Mouse (Mus musculus) liver, postnatal 0 days (tissue): ENCODE measurements around the gene Sh3glb2. TPM values are rescaled to one million over a fixed set of nuclear protein-coding genes. Genes with fewer than 3 reads are reported as not detected.
A peak's percentile ranks its signal among the peaks of the same experiment; 100 is the strongest.

ENCODE experiments used
- ATAC-seq: fragments of 200-750 bp; cut with Nextera tagmentation; 2 replicates; pipeline ENCODE4 v1.8.0; 2017; ENCODE audit warnings: mild to moderate bottlenecking, moderate library complexity
- DNase-seq: peaks from one replicate; pipeline ENCODE4 v3.0.0-alpha.2; 2016
- H3K27ac ChIP-seq: fragments of 300-500 bp; sonication (generic); 2 replicates; pipeline ENCODE4 v1.5.1; 2014; ENCODE audit warnings: antibody characterized with exemption, moderate library complexity, mild to moderate bottlenecking, low read depth
- H3K27me3 ChIP-seq: fragments of 300-500 bp; sonication (generic); 2 replicates; pipeline ENCODE4 v1.6.1; 2014; ENCODE audit warnings: low read length, control low read depth, mixed read lengths; ENCODE audit not compliant: insufficient read depth
- H3K36me3 ChIP-seq: fragments of 300-500 bp; sonication (generic); replicated peaks from 2 replicates; pipeline ENCODE4 v1.6.1; 2014; ENCODE audit warnings: mild to moderate bottlenecking, control low read depth, low read length, moderate library complexity, mixed read lengths; ENCODE audit not compliant: insufficient read depth
- H3K4me1 ChIP-seq: fragments of 300-500 bp; sonication (generic); 2 replicates; pipeline ENCODE4 v1.6.1; 2014; ENCODE audit warnings: antibody characterized with exemption, mild to moderate bottlenecking, control low read depth; ENCODE audit not compliant: insufficient read depth
- H3K4me2 ChIP-seq: fragments of 300-500 bp; sonication (generic); 2 replicates; pipeline ENCODE4 v1.6.1; 2014; ENCODE audit warnings: low read depth, mild to moderate bottlenecking, low read length, moderate library complexity, mixed read lengths
- H3K4me3 ChIP-seq: fragments of 300-500 bp; sonication (generic); 2 replicates; pipeline ENCODE4 v1.5.1; 2014; ENCODE audit warnings: low read depth, low read length
- H3K9ac ChIP-seq: fragments of 300-500 bp; sonication (generic); replicated peaks from 2 replicates; pipeline ENCODE4 v1.6.1; 2014; ENCODE audit warnings: mild to moderate bottlenecking, moderate library complexity
- H3K9me3 ChIP-seq: fragments of 300-500 bp; sonication (generic); 2 replicates; pipeline ENCODE4 v1.6.1; 2016; ENCODE audit warnings: mild to moderate bottlenecking, control low read depth, low read length, mixed read lengths
- CTCF ChIP-seq: sonication (generic); IDR thresholded peaks from 2 replicates; pipeline ENCODE4 v1.5.1; 2016; ENCODE audit warnings: antibody characterized with exemption, low read depth
- EP300 ChIP-seq: IDR thresholded peaks from 2 replicates; pipeline ENCODE4 v1.6.1; 2016; ENCODE audit warnings: antibody characterized with exemption, low read depth, mild to moderate bottlenecking
- WGBS: fragments of 180-500 bp; shearing (Covaris S2); extraction: QIAGEN DNeasy Blood & Tissue Kit; methylation state at CpG from one replicate; pipeline ENCODE4 v1.1.7; 2014; ENCODE audit not compliant: insufficient replicate concordance; 5-methylcytosine and 5-hydroxymethylcytosine counted together
- polyA plus RNA-seq: library from polyadenylated mRNA; unstranded; fragments of >200 nt; fragmentation: Nextera tagmentation; extraction: Ambion mirVana; gene quantifications from 2 replicates; pipeline ENCODE4 v1.2.1, GENCODE M21; 2015

Gene Sh3glb2
- polyA plus RNA-seq, 1 experiment from 2014 or later: 14.4 TPM

DNA sequence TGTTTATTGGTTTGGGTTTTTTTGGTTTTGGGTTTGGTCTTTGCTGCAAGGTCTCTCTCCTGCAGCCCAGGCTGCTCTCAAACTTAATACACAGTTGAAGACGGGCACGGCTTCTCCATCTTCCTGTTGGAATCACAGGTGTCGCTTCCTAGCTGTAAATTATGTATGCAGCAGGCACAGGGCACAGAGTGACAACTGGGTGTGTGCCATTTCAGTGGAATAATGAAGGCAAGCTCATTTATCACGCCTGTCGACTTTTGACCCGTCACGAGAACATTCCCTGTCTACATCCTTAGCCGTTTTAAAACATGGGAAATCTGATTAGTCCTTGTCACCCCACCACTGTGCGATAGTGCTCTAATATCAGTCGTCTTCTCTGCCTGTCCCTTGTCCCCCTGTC is 1.5 kb upstream of the Sh3glb2 start:
- no peak overlapping the region for H3K9ac ChIP-seq
- no peaks in the 10 kb centered on the region for H3K27me3 ChIP-seq
- 84% methylated on average over 10 of the region's 10 CpGs for WGBS
- no peaks in the 10 kb centered on the region for H3K9me3 ChIP-seq
- no peak overlapping the region for H3K4me3 ChIP-seq
- no peak overlapping the region for H3K4me2 ChIP-seq
- H3K27ac ChIP-seq: no peak overlapping the region
- ATAC-seq: no peak
- TF ChIP-seq CTCF: no peak
- no peak for TF ChIP-seq EP300
- peaks cover 26% of the 10 kb centered on the region for H3K4me1 ChIP-seq
- DNase-seq: no peak
- H3K36me3 ChIP-seq: no peaks in the 10 kb centered on the region

DNA sequence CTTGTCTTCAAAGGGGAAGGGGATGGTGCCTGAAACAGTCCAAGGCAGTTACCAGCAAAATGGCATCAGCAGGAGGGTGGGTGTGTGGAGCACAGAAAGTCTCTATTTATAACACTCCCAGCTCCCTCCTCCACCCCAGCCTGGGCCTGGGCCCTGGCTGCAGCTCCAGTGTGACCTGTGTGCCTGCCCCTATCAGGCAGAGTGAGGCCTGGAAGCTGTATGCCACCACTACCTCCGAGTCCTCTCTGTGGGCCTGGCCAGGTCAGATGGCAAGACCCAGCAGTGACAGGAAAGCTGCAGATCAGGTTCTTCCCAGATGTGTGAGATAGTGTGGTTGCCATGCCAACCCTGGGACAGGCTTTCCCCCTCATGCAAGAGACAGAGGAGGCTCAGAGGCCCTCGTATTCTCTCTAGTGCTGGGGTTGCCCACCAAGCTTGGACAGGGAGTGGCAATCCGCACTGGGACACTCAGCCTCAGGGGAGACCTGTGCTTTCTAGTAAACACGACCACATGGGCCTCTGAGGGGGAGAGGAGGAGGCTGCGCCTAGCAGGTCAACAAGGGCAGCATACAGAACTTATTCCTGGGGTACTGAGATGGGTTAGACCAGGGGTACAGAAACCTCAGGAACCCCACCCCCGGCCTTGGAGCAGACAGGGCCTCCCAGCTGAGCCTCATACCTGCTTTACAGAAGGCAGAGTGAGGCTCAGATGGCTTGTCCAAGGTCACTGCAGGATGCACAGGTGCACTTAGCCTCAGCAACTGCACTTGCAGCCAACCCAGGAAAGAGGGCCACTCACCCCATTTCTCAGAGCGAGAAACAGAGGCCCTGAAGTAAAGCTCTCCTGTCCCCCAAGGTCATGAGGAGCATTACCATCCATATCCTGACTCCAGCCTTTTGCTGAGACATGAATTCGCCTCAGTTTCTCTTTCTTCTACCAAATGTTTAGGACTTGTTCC is 1.3 kb downstream of the Sh3glb2 start:
- H3K9me3 ChIP-seq: no peaks in the 10 kb centered on the region
- H3K9ac ChIP-seq: peak overlapping the region; percentile 75
- no peak for DNase-seq
- peak overlapping the region; percentile 79 for H3K4me3 ChIP-seq
- peaks cover 10% of the 10 kb centered on the region for H3K36me3 ChIP-seq
- no peak for ATAC-seq
- 49% methylated on average over 8 of the region's 8 CpGs for WGBS
- no peak overlapping the region for H3K27ac ChIP-seq
- peak overlapping the region; percentile 98 for H3K4me2 ChIP-seq
- H3K27me3 ChIP-seq: no peaks in the 10 kb centered on the region
- TF ChIP-seq EP300: no peak
- TF ChIP-seq CTCF: no peak
- peaks cover 10% of the 10 kb centered on the region for H3K4me1 ChIP-seq

DNA sequence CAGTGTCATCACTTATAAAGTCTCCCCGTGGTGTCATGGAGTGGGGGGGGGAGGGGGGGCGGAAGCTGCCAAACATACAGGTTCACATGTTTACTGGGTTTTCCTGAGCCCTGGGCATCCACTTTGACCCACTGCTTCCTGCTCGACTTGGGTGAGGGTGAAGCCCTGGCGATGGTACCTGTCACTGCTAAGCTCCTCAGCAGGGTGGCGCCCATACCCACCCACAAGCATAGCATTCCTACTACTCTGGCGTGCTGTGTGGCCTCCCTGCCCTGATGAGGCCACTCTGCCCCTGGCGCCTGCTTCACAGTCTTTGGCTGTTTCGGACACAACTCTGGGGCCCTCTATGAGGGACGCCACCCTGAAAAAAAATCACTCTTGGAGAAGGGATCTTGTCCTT is 2.2 kb downstream of the Sh3glb2 start:
- Histone ChIP-seq H3K27me3 (no peaks in the 10 kb centered on the region), H3K9ac (no peak overlapping the region), H3K4me1 (peaks cover 10% of the 10 kb centered on the region), H3K9me3 (no peaks in the 10 kb centered on the region), H3K27ac (no peak overlapping the region), H3K4me3 (no peak overlapping the region), H3K4me2 (no peak overlapping the region), H3K36me3 (peaks cover 12% of the 10 kb centered on the region)
- ATAC-seq (no peak), DNase-seq (no peak)
- TF ChIP-seq CTCF: no peak
- TF ChIP-seq EP300: no peak
- WGBS: 69% methylated on average over 9 of the region's 9 CpGs

DNA sequence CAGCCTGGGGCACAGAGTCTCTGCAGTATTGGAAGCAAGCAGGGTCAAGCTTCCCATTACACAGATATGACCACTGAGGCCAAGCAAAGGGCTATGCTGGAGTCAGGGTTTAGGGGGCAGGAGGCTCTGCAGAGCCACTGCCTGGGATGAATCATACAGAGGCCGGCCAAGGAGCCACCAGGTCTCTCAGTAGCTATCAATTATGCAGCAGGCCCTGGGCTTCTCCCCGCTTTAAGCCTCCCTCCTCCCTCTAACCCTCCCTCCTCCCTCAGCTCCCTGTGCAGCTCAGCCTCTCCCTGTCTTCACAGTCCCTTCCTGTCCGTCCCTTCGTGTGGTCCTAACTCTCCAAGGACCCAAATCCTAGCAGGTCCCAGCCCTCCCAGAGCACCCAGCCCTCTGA is 2.9 kb downstream of the Sh3glb2 start:
- Histone ChIP-seq H3K4me1 (peaks cover 10% of the 10 kb centered on the region), H3K9ac (no peak overlapping the region), H3K36me3 (peaks cover 12% of the 10 kb centered on the region), H3K27me3 (no peaks in the 10 kb centered on the region), H3K4me3 (no peak overlapping the region), H3K27ac (no peak overlapping the region), H3K4me2 (no peak overlapping the region), H3K9me3 (no peaks in the 10 kb centered on the region)
- no peak for ATAC-seq
- WGBS: 69% methylated on average over 4 of the region's 4 CpGs
- TF ChIP-seq CTCF: no peak
- TF ChIP-seq EP300: no peak
- DNase-seq: no peak

DNA sequence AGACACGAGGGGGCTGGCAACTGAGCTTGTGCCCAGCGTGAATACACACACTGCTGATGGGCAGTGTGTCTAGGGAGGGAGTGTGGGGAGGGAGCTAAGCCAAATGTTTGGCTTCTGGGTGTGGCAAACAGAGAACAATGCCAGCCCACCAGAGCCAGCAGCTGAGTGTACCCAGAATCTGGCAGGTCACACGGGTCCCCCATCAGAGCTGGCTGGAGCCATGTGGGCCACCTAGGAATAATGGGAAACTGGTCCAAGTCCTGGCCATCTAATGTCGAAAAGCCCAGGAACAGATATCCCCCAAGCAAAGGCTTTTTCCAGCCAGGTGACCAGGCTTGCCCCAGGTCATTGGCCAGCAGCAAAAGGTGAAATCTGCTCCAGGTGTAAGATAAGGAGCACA is 3.3 kb downstream of the Sh3glb2 start:
- ATAC-seq (no peak), DNase-seq (no peak)
- H3K27me3 ChIP-seq: no peaks in the 10 kb centered on the region
- no peak overlapping the region for H3K4me2 ChIP-seq
- peaks cover 10% of the 10 kb centered on the region for H3K4me1 ChIP-seq
- no peak overlapping the region for H3K9ac ChIP-seq
- no peak overlapping the region for H3K4me3 ChIP-seq
- WGBS: 57% methylated on average over 4 of the region's 4 CpGs
- H3K9me3 ChIP-seq: no peaks in the 10 kb centered on the region
- H3K27ac ChIP-seq: no peak overlapping the region
- TF ChIP-seq CTCF: no peak
- no peak for TF ChIP-seq EP300
- H3K36me3 ChIP-seq: peaks cover 12% of the 10 kb centered on the region

DNA sequence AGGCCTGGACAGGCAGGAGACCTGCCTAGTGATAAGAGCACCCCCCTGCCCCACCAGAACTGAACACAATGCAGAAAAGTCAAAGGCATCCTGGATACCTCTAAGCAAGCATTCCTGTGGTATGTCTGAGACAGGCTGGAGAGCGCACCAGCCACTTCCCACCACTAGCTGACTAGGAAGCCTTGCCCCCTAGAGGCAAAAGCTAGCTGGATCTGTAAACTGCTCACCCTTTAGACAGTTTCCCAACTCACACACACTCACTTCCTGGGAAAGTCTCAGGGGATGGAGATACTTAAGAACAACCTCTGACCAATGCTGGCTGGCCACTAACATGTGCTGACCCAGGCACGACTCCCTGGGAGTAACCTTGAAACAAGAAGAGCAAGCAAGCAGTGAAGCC is 8.0 kb downstream of the Sh3glb2 start:
- ATAC-seq: no peak
- H3K36me3 ChIP-seq: peaks cover 21% of the 10 kb centered on the region
- WGBS: 77% methylated on average over 2 of the region's 2 CpGs
- no peak overlapping the region for H3K4me2 ChIP-seq
- no peaks in the 10 kb centered on the region for H3K9me3 ChIP-seq
- H3K4me3 ChIP-seq: no peak overlapping the region
- H3K27me3 ChIP-seq: no peaks in the 10 kb centered on the region
- no peak overlapping the region for H3K27ac ChIP-seq
- DNase-seq: no peak
- TF ChIP-seq EP300 (no peak), CTCF (peak; percentile 46; the same call in 1 of the 2 replicates)
- H3K9ac ChIP-seq: no peak overlapping the region
- no peaks in the 10 kb centered on the region for H3K4me1 ChIP-seq
